8 mouse cellular contexts compared by ENCODE assay signal in the genomic region with DNA sequence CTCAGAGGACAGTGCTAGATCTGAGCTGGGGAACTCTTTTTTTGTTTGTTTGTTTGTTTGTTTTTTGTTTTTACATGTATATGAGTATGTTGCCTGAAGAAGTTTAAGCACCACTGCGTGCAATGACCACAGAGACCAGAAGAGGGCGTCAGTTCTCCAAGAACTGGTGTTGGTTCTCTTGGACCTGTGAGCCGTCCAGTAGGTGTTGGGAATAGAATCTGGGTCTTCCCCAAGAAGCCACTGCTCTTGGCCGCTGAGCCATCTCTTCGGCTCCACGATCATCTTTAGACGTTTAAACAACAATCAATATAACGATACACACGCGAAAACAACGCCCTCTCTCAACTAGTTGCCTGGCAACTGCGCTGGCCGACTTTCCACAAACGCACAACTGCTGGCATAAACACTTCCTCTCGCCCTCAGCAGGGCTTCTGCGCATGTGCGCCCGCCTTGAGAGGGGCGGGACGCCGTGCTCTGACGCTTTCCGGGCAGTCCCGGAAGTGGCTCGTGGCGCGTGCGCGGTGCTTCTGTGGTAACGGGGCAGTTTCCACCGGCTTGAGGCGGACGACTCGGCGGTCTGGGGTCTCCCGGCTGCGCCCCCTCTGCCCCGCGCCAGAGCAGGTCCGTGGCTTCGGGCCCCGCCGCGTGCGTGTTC. TPM values are rescaled to one million over a fixed set of nuclear protein-coding genes. Genes with fewer than 3 reads are reported as not detected.
DNase-seq lines count a peak whose midpoint lies in the region; ATAC-seq and TF ChIP-seq lines count a peak whose summit lies in the region.

Gene Rae1, plus strand, starts transcription at position 488 of the 655 bp plus-strand sequence.

- H3K9me3 ChIP-seq in heart, embryonic 10.5 days = no peaks in the 10 kb centered on the region
- no peaks in the 10 kb centered on the region for H3K9me3 ChIP-seq in kidney, embryonic 15.5 days (replicated peaks)

- under 1% methylated on average over 45 of the region's 45 CpGs for WGBS in heart, embryonic 10.5 days
- WGBS in kidney, embryonic 15.5 days = under 1% methylated on average over 45 of the region's 45 CpGs

- no peaks in the 10 kb centered on the region for H3K27me3 ChIP-seq in heart, embryonic 10.5 days (ENCODE audit: insufficient read depth, poor library complexity, severe bottlenecking)
- 0 out of 2 replicates have a peak, but pooled peaks cover 2% of the 10 kb centered on the region for H3K27me3 ChIP-seq in kidney, embryonic 15.5 days

- peak within 1 kb of the TSS; percentile 82 for H3K9ac ChIP-seq in kidney, embryonic 15.5 days

- peak within 1 kb of the TSS; percentile 69 for H3K4me3 ChIP-seq in bone marrow macrophage, adult 2 months (ENCODE audit: insufficient read depth, low read length)
- peak within 1 kb of the TSS; percentile 98 for H3K4me3 ChIP-seq in embryonic fibroblast, embryonic 13.5 days (ENCODE audit: insufficient read depth, low read length)
- peak within 1 kb of the TSS; percentile 95 for H3K4me3 ChIP-seq in heart, embryonic 10.5 days
- H3K4me3 ChIP-seq in kidney, embryonic 15.5 days (replicated peaks) = peak within 1 kb of the TSS; percentile 75

- peak within 1 kb of the TSS; percentile 30 for H3K27ac ChIP-seq in bone marrow macrophage, adult 2 months (ENCODE audit: insufficient read depth, low read depth, low read length)
- no peak within 1 kb of the TSS for H3K27ac ChIP-seq in embryonic fibroblast, embryonic 13.5 days (ENCODE audit: insufficient read depth, low read length)
- H3K27ac ChIP-seq in heart, embryonic 10.5 days = peak within 1 kb of the TSS; percentile 98
- H3K27ac ChIP-seq in kidney, embryonic 15.5 days = peak within 1 kb of the TSS; percentile 87

- peak within 1 kb of the TSS; percentile 80 for H3K4me2 ChIP-seq in kidney, embryonic 15.5 days

- TF ChIP-seq POLR2A in bone marrow macrophage, adult 2 months (IDR thresholded peaks at IDR 0.05; ENCODE audit: borderline replicate concordance, low read depth, low read length) = no peak
- TF ChIP-seq POLR2A in embryonic fibroblast, embryonic 13.5 days (IDR thresholded peaks at IDR 0.05; ENCODE audit: low read depth, low read length) = peak; percentile 75

- DNase-seq in A20 (ENCODE audit: low read depth, low spot score) (peak; percentile 98), liver (peak; percentile 99)
- DNase-seq in heart, embryonic 10.5 days (ENCODE audit: low spot score) = peak; percentile 99
- DNase-seq in spleen, postnatal 4 days (ENCODE audit: low spot score in 2 of 2) = peak; percentile 99 to 100

- ATAC-seq in kidney, embryonic 15.5 days (replicated peaks; ENCODE audit: low FRiP score) = peak; percentile 97
- ATAC-seq in monocyte, adult 5-6 weeks (replicated peaks; ENCODE audit: insufficient number of reproducible peaks, low FRiP score, low TSS enrichment, poor library complexity, severe bottlenecking) = peak; percentile 92

- TF ChIP-seq CTCF in bone marrow macrophage, adult 2 months (IDR thresholded peaks at IDR 0.05; ENCODE audit: low read depth, low read length) = peak; percentile 99
- no peak for TF ChIP-seq CTCF in embryonic fibroblast, embryonic 13.5 days (IDR thresholded peaks at IDR 0.05; ENCODE audit: borderline replicate concordance, insufficient read depth, low read length)

- peaks cover 15% of the 10 kb centered on the region for H3K4me1 ChIP-seq in bone marrow macrophage, adult 2 months (ENCODE audit: control insufficient read depth, insufficient read depth, low read length)
- H3K4me1 ChIP-seq in embryonic fibroblast, embryonic 13.5 days (ENCODE audit: control insufficient read depth, insufficient read depth, low read length) = peaks cover 2% of the 10 kb centered on the region; the same call in 1 of the 2 replicates
- peaks cover 23% of the 10 kb centered on the region for H3K4me1 ChIP-seq in heart, embryonic 10.5 days
- peaks cover 13% of the 10 kb centered on the region for H3K4me1 ChIP-seq in kidney, embryonic 15.5 days

- peaks cover 35% of the 10 kb centered on the region for H3K36me3 ChIP-seq in heart, embryonic 10.5 days
- H3K36me3 ChIP-seq in kidney, embryonic 15.5 days = peaks cover 32% of the 10 kb centered on the region

RNA-seq across cellular contexts. Expression of gene Rae1, which starts in this region (rescaled TPM):
- polyA plus RNA-seq in bone marrow macrophage, adult 2 months (2012; ENCODE audit: insufficient read depth, insufficient read length, missing spikeins) = 28.4 and 30.4 TPM in 2 replicates
- 54.8 and 57.4 TPM in 2 replicates for polyA plus RNA-seq in embryonic fibroblast, embryonic 13.5 days (2011; ENCODE audit: insufficient read length, low read depth, missing spikeins)
- 139 and 162 TPM in 2 replicates for polyA plus RNA-seq in heart, embryonic 10.5 days (2016; fragmentation: Nextera tagmentation; extraction: Ambion mirVana)
- 138 and 145 TPM in 2 replicates for polyA plus RNA-seq in kidney, embryonic 15.5 days (2015; fragmentation: Nextera tagmentation; extraction: Ambion mirVana)
- total RNA-seq in monocyte, adult 5-6 weeks (2017) = 40.0 to 48.7 TPM (median 46.6 TPM) in 3 replicates
